Mouse (Mus musculus) pancreas, adult 10 weeks (tissue): Measurements from ENCODE around the gene Krtcap2. TPM values are rescaled to one million over a fixed set of nuclear protein-coding genes. Genes with fewer than 3 reads are reported as not detected.

Experiments
- polyA plus RNA-seq: library from polyadenylated mRNA; stranded (reverse); fragments of 350-450 nt; fragmentation: Illumina TruSeq; extraction: RNeasy Lipid Tissue Mini Kit (QIAGEN cat#74804); gene quantifications from one replicate; pipeline ENCODE4 v1.2.3, GENCODE M21; 2015; ENCODE audit warnings: low read depth, low replicate concordance; ENCODE audit not compliant: insufficient read depth

The Krtcap2 gene
- 94.1 TPM for polyA plus RNA-seq

DNA sequence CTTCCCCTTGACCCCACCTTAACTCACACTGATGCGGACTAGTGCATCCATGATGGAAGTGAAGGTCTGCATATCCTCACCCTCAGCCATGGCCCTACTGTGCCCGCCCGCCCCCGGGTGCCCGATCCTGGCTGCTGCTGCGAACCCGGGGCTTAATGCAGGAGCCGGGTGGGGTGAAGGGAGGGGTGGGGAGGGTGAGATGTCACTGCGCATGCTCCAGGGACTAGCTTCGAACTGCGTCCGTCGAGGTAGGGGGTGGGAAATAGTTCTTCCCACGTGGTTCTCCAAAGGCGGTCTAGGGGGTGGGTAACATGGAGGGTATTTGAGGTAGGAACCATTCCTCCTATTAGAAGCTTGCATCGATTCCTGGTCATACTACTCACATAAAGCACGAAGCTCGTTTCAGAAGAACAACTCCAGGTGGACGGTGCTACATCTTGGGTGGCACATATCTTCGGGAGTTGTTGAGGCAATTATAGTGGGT, at the start of gene Krtcap2:
Krtcap2 (plus strand) TSS at position 279 of the 484 bp plus-strand sequence.

DNA sequence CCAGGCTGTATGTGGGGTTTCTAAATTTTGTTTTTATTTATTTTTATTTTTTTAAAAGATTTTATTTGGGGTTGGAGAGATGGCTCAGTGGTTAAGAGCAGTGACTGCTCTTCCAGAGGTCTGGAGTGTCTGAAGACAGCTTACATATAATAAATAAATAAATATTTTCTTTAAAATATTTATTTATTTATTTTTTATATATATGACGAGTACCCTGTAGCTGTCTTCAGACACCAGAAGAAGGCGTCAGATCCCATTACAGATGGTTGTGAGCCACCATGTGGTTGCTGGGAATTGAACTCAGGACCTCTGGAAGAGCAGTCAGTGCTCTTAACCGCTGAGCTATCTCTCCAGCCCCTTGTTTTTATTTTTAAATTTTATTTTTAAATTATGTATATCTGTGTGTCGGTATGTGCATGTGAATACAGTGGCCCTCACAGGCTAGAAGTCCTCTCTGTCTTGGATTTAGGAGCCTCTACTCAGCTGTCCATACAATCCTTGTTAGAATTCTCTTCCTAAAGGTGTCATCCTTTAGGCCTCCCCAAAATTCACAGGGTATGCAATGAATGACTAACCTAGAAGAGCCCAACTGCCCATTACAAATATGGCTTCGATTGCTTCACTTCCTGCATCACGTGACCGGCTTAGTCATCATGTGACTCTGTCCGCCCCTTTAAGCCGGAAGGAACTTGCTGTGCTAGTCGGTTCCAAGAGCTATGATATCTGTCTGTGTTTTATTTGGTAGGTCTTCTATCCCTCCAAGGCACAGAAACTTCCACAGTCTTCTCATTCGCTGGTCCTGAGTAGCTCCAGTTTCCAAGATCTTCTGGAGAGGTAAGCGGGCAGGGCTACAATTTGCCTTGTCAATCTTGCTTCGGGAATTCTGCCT, 43.3 kb upstream of the Krtcap2 start, which contains the start of gene Gba:
Gba (plus strand) TSS at position 676 of the 889 bp plus-strand sequence.

DNA sequence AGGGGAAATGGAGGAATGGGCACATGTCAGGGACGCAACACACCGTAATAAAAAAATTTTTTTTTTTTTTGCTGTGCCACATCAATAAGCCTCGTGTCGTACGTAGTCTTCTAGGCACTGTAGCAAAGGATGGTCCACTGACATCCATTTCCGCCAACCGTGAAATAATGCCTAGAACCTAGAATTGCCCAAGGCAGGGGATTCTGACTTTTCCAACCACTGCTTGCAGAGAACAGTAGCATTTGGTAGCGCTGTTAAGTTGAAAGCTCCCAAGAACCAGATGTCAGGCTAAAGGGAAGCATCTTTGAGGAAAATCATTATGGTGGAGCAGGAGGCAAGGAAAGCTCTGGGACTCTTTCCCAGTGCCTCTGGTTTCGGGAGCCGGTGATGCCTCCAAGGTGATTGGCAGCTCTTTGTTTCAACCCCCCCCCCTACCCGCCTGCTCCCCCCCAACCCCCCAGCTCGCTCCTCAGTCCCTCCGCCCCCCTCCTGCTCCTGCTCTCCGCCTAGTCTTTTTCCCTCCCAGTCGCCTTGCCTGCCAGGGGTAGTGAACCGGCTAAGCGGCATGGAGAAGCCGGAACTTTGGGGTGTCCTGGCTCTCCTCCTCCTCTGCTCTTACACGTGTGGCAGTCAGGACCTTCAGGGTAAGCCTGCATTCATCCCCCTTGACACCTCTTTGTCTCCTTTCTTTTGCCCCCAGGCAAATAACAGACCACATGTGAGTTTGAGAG, 30.9 kb upstream of the Krtcap2 start, which contains the start of gene Thbs3:
Thbs3 (plus strand) TSS at position 500 of the 731 bp plus-strand sequence.

DNA sequence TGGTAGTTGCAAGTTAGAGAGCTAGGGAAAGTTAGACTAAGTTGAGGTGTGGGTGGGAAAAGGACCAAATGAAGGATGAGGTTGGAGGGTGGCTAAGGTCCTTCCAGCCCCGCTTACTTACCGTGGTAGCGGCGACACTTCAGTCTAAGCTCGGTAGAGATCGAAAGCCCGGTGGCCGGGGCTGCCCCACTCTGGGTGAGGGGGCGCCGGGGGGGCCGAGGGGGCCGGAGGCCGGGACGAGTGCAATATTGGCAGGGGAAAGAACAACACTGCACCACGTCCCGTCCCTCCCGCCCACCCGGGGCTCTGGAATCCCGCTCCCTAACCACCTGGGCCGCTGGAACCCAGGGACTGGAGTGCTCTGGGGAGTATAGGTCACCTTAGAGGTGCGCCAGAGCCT, 18.9 kb upstream of the Krtcap2 start, which contains the start of gene Mtx1:
Mtx1 (minus strand) TSS at position 189 of the 400 bp plus-strand sequence.

DNA sequence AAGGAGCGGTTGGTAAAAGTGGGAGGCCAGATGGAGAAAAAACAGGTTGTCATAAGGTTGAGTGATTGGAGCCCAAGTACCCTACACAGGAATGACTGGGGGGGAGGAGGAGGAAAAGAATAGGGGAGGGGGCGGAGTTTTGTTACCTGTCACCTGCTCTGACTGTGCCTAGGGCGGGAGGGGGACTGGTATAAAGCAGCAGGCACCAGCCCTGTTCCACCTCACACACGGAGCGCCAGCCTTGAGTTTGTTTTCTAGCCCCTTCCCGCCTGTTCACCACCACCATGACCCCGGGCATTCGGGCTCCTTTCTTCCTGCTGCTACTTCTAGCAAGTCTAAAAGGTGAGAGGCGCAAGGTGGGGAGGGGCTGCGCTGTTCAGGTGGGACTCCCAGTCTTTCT, 16.9 kb upstream of the Krtcap2 start, which contains the start of gene Muc1:
Muc1 (plus strand) TSS at position 222 of the 400 bp plus-strand sequence.

DNA sequence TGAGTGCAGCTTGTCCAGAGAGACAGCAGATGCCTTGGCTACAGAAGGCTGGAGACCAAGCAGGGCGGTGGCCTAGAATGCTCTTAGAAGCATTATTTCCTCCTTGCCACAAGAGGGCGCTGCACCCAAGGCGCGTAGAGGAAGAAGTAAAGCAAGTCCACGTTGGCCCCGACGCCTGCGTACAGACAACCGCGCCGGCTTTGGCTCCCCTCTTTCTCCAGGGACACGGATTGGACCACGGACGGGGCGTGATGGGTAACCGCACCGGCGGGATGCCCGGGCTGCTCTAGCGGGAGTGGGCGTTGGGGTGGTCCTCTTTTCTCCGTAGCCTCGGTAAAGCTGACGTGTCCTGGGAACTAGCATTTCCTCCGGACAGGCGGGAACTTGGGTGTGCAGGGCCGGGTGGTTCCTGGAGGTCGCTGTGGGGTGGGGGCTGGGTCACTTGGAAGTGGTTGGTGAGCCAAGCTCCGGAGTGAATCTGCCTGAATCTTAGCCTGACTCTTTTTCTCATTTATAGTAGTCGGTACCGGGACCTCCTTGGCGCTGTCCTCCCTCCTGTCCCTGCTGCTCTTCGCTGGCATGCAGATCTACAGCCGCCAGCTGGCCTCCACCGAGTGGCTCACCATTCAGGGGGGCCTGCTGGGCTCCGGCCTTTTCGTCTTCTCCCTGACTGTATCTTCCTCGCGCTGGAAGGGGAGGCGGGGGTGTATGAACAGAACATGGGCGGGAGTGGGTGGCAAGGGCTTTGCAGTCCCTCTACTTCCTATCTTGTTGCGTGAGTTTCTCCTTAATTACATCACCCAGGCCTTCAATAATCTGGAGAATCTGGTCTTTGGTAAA, 715 bp downstream of the Krtcap2 start, which contains the start of gene Trim46:
Trim46 (minus strand) TSS at position 49 of the 840 bp plus-strand sequence.

DNA sequence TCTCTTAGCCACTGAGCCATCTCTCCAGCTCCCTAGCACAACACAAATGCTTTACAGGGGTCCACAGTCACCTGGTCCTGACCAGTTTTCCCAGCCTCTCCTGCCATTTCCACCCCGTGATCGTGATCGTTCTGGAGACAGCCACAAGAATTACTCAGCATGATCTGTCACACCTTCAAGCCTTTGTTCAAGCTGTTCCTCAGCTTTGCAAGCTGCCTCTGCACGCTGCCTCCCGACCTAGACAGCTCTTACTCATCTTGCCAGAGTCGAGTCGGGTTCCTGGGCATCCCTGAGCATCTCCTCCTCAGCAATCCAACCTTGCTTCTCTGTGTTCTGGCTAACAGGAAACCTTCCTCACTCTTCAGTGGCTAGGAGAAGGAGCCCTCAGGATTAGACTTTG, 13.3 kb downstream of the Krtcap2 start, which contains the start of gene Dpm3:
Dpm3 (plus strand) TSS at position 283 of the 400 bp plus-strand sequence.

DNA sequence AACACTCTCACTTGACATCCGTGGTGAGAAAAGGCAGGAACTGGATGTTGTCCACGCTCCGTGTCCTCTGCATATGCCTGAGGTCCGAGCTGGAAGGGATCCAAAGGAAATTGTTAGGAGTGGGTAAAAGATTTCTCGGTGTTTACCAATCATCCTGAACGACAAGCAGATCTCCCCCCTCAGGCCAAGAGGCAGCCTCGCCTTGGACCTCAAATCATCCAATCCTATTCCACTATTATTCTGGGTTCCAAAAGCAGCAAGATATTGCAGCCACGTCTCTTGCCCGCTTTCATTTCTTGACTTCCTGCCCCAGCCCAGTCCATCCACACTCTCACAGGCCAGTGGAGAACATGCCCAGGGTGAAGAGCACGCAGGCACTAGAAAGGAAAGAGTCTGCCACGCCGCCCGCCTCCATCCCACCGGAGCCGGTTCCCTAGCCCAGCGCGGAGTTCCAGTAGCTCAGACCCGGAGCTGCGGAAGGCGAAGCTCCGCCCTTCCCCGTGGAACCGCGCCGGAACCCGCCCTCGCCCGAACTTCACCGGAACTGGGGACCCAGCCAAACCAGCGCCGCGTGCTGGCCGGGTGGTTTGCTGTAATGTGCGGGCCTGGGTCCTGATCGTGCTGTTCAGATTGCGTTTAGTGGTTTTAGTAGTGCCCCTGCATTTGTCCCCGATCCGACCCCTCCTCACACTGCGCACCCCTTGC, 24.4 kb downstream of the Krtcap2 start, which contains the start of gene Slc50a1:
Slc50a1 (minus strand) TSS at position 520 of the 705 bp plus-strand sequence.

DNA sequence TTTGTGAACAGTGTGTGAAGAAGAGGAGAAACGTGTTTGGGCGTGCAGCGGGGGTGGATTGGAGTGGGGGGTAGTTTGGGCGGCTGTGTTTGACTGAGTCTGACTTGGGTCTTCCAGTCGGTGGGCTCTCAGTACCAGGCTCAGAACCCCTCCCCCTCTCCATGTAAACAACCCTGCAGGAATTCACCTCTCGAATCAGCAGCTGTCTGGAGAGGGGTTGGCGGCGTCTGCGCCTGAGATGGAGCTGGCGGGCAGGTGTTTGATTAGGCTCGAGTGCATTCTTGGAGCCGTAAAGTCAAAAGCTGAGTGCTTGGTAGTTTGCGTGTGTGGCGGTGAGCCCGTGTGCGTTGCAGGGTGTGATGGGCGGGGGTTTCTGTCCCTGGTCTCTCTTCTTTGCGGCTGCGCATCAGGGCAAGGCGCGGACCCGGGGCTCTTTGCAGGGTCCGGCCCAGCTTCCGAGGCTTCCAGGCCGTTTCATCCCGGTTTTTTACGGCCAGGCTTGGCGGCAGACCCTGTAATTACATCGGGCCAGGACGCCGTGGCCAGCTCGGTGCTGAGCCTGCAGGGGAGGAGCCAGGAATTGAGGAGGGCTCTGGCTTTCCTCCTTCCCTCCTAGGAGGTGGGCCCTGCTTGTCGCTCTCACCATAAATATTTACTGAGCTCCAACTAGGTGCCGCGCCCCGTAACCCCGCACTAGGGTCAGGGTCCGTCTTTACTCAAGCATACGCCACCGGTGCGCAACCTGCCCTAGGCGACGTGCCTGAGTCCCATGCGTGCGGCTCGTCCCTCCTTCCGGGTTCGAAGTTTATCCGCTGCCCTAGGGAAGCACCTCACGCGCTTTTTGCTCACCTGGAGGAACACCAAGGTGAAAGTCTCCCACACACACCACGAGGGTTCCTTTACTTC, 35.1 kb downstream of the Krtcap2 start, which contains the start of gene Efna1:
Efna1 (minus strand) TSS at position 537 of the 906 bp plus-strand sequence.

Other genes with a start within 250 kb of the Krtcap2 start
- 11.2 TPM for gene Rusc1, start 152.7 kb upstream of the Krtcap2 start, polyA plus RNA-seq
- gene Gm43738, start 144.9 kb upstream of the Krtcap2 start, polyA plus RNA-seq: not detected
- 15.9 TPM for gene Fdps, start 144.0 kb upstream of the Krtcap2 start, polyA plus RNA-seq
- 1.7 TPM for gene Pklr, start 109.8 kb upstream of the Krtcap2 start, polyA plus RNA-seq
- gene Hcn3, start 85.8 kb upstream of the Krtcap2 start, polyA plus RNA-seq: 1.8 TPM
- gene Clk2, start 81.2 kb upstream of the Krtcap2 start, polyA plus RNA-seq: 30.4 TPM
- 15.8 TPM for gene Scamp3, start 68.5 kb upstream of the Krtcap2 start, polyA plus RNA-seq
- gene Fam189b, start 62.8 kb upstream of the Krtcap2 start, polyA plus RNA-seq: 5.7 TPM
- gene Gba, start 43.0 kb upstream of the Krtcap2 start, polyA plus RNA-seq: 18.0 TPM
- gene Thbs3, start 30.8 kb upstream of the Krtcap2 start, polyA plus RNA-seq: 20.7 TPM
- 31.8 TPM for gene Mtx1, start 18.9 kb upstream of the Krtcap2 start, polyA plus RNA-seq
- gene Muc1, start 16.9 kb upstream of the Krtcap2 start, polyA plus RNA-seq: 71.5 TPM
- 2.9 TPM for gene Trim46, start 343 bp downstream of the Krtcap2 start, polyA plus RNA-seq
- 46.0 TPM for gene Dpm3, start 13.4 kb downstream of the Krtcap2 start, polyA plus RNA-seq
- gene Slc50a1, start 24.6 kb downstream of the Krtcap2 start, polyA plus RNA-seq: 48.2 TPM
- gene Efna1, start 35.2 kb downstream of the Krtcap2 start, polyA plus RNA-seq: 15.3 TPM
- not detected for gene Efna3, start 77.0 kb downstream of the Krtcap2 start, polyA plus RNA-seq
- gene Efna4, start 92.1 kb downstream of the Krtcap2 start, polyA plus RNA-seq: 0.52 TPM
- 66.8 TPM for gene Adam15, start 104.0 kb downstream of the Krtcap2 start, polyA plus RNA-seq
- gene Dcst2, start 116.0 kb downstream of the Krtcap2 start, polyA plus RNA-seq: not detected
- gene Dcst1, start 119.3 kb downstream of the Krtcap2 start, polyA plus RNA-seq: not detected
- gene Zbtb7b, start 148.8 kb downstream of the Krtcap2 start, polyA plus RNA-seq: 9.6 TPM
- 0.83 TPM for gene Lenep, start 156.8 kb downstream of the Krtcap2 start, polyA plus RNA-seq
- gene Flad1, start 165.9 kb downstream of the Krtcap2 start, polyA plus RNA-seq: 5.6 TPM
- 5.7 TPM for gene Cks1b, start 172.4 kb downstream of the Krtcap2 start, polyA plus RNA-seq
- gene Shc1, start 172.5 kb downstream of the Krtcap2 start, polyA plus RNA-seq: 14.1 TPM
- gene Pygo2, start 184.2 kb downstream of the Krtcap2 start, polyA plus RNA-seq: 15.3 TPM
- 14.1 TPM for gene Pbxip1, start 190.7 kb downstream of the Krtcap2 start, polyA plus RNA-seq
- 5.8 TPM for gene Pmvk, start 208.6 kb downstream of the Krtcap2 start, polyA plus RNA-seq